Mouse (Mus musculus): ENCODE results near the gene Irf8.

The Irf8 gene

DNA sequence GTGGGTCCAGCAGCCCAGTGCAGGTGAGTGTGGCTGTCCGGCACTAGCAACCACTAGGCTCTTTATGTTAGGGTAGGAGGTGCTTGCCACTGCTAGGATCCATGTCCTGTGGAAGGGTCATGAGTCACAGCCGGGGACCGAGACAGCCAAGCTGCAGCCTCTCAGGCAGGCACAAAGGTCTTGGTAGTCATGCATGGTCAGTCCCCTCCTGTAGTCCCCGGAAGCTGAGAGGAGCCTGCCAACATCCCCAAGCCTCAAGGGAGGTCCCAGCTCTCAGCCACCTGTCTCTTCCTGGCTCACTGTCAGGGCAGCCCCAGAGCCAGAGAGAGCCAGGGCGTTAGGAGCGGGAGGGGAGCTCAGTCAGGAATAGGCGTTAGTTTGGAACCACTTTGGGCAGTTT is 11.1 kb downstream of the Irf8 start:
- DNase-seq (ENCODE audit: low read depth, low spot score), result no peak

DNA sequence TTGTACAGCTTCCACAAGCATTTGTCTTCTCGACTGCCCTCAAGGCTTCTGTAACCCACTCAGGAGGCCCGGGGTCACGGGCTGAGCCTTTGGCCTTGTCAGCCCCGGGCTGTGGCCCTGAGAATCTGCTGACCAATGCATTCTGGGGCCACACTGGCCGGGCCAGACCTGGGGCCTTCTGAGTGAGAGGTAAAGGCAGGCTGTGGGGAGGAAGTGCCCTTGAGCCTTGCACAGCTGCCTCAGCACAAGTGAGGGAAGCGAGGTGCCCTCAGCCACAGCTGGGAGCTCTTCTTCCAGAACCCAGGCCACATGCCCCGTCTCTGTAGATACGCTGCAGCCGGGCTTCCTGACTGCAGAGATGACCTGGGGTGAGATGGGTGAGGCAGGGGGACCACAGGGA is 14.5 kb downstream of the Irf8 start:
- no peak for DNase-seq (ENCODE audit: low read depth, low spot score)

DNA sequence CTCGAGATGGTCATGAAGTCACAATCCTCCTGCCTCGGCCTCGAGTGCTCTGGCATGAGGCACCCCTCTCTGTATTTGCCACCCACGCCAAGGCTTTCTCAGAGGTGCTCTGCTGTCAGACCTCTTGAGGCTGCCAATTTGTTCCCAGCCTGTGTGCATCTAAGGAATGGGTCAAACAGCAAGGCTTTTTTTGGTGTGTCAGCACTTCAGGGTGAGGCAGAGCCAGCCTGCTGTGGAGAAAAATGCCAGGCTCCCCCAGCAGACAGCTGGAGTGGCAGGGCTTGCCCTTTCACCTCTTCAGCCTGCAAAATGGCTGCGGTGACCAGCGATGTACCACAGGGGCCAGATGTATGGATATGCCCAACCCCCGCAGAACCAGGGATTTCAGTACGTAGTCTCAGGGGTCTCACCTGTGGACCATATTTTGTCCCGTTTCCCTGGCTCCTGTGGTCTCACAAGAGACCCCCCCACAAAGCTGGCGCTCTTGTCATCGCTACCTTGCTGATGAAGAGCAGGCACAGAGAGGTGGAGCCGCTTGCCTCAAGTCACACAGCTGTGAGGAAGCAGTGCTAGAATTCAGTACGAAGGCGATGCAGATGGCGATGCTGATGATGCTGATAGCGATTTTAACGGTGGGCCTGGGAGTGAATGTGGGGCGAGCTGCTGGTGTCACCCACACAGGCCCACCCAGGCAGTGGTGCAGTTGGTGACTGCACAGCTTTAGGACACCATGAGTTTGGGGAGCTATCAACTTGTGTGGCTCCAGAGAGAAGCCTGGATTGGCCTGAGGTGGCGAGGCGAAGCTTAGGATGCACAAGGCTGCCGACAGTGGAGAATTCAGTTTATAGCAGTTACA is 15.3 kb downstream of the Irf8 start:
- no peak for DNase-seq (ENCODE audit: low read depth, low spot score)

DNA sequence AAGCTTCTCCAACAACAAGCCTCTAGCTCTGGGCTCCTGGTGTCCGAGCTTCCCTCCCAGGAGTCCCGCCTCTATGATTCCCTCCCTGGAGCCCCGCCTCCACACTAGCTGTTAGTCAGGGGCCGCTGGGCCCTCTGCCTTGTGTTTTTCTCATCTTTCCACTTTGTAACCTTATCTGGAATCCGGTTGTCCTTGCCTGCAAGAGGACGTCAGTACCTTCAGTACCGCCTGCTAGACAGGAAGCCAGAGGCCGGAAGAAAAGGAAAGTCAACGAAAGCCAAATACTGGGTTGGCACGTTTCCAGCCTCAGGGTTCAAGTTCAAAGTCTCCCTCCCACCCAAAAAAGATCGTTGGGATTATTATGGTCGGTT is 15.9 kb downstream of the Irf8 start:
- DNase-seq (ENCODE audit: low read depth, low spot score), result peak; percentile 37

DNA sequence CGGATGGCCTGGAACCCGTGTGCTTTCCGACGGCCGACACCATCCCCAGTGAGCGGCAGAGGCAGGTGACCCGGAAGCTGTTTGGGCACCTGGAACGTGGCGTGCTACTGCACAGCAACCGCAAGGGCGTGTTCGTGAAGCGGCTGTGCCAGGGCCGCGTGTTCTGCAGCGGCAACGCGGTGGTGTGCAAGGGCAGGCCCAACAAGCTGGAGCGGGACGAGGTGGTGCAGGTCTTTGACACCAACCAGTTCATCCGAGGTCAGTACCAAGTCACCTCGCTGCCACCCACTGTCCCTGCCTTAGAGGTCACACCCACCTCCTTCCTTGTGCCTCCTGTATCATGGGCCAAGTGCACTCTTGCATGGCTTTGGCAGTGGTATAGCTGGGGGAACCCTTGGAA is 17.3 kb downstream of the Irf8 start:
- DNase-seq (ENCODE audit: low read depth, low spot score), result peak; percentile 25

DNA sequence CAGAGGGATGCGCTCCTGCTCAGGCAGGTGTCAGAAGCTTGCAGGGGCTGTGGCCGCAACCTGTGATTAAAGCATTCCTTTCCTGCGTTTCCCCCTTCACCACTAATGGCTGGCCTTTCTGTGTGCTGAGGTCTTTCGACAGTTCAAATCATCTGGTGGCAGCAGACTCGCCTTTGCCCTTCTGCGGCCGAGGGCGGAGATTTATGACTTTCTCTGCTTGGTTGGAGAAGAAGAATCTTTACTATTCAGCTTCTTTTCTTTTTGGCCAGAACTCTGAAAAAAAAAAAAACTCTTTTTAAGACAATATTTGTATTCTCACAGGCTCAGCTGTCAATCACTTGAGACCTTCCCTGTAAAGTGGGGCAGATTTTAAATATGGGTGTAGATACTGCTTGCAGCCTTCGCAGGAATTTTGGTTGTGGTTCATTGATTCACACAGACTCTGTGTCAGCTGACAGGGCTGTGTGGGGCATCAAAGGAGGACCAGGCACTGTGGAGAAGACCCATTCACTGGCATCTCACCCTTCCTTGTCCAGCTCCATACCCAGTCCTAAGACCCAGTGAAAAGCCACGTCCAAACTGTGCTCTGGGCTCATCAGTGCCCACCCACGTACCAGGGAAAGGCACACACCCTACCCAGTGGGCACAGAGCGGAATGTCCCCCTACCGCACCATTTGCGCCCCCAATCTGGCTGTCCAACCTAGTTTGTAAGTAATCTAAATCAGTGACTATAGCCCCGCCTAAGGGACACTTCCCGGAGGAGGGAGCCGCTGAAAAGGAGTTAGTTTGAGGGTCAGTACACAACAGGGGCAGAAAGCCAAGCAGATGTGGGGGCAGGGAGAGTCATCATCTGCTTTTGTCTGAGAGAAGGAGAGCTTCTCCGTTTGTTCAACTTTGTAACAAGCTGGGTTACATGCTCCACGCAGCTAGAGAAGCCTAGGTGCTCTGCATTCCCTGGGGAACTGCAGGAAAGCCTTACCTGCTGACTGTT is 19.4 kb downstream of the Irf8 start:
- DNase-seq (ENCODE audit: low read depth, low spot score), result no peak

DNA sequence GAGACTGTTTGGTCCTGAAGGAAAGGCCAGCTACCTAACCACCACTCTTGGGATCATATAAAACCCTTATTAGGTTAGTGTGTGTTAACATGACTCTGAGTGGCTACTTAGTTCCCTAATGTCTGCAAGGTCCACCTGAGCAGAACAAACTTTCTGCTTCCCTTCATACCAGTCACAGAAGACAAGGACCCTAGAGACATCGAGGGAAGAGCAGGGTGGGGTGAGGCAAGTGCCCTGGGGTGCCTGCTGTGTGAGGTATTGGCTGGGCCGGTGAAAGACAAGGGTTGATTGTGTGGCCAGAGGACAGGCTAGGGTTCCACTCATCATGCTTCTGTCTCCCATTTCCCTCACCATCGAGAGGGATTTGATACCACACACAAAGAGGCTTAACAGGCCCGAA is 21.8 kb downstream of the Irf8 start:
- DNase-seq (ENCODE audit: low read depth, low spot score), result no peak

DNA sequence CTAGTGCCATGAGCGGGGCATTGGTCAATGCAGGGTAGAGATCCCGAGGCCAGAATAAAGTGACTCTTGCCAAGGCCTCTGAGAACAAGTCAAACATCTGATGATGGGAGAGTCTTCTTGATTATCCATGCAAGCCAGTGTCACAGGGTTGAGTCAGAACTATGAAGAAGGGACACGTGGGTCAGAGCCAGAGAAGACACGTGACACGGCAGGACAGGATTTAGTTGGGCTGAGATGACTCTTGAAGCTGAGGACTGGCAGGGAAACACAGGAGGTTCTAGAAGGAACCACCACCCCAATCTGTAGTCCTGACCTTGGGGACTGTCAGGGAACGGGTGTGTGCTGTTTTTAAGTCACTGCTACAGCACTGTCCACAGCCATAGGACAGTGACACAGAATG is 23.7 kb downstream of the Irf8 start:
- DNase-seq (ENCODE audit: low read depth, low spot score), result no peak

DNA sequence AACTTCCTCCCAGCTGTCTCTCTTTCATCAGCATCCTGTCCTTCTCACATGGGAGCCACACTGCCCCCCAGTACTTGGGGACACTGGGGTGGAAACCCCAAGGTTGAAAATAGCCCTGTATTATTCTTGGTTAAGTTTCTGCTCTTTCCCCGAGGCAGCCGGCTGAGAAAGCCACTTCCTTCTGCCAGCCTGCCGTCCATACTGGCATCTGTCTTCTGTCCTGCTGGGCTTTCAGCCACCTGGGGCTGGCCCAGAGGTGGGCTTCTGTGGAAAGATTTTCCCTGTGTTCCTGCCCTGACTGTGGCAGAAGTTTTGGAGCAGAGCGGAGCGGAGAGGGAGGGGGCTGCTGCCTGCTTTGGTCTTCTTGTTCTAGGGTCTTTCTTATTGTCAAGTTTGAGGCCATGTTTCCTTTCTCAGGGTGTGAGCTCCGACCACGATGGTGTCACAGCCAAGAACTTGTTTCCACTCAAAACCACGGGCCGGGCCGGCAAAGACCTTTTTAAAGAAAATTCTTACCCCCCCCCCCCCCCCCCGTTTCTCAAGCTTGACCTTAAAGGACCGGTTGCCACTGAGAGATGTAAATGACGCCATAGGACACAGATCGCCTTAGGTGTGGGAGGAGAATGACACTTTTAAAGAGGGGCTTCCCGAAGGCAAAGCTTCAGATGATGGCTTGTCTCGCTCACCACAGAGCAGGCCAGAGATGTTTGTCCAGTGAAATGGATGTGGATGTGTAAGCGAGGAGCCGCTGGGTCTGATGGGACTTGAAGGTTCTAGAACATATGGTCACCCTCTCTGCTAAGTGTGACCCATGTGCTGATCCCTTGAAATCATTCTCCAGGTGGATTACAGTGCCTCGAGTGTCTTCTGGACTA is 24.4 kb downstream of the Irf8 start:
- no peak for DNase-seq (ENCODE audit: low read depth, low spot score)

DNA sequence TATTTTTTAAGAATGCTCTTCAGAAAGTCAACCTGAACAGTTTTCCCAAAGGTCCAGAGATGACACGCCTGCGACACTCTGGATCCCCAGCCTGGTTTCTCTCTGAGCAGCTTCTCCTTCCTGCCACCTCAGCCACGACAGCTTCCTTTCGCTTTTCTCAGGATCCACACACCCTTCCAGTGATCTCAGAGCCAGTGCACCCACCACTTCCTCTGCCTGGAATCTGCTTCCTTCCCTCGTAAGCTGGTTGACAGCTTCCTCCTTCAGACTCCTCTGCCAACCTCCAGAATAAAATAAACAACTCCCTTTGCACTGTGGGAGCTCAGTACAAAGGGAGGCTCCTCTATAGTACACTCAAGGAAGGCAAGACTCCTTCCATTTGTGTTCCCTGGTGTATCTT is 27.1 kb downstream of the Irf8 start:
- no peak for DNase-seq (ENCODE audit: low read depth, low spot score)

DNA sequence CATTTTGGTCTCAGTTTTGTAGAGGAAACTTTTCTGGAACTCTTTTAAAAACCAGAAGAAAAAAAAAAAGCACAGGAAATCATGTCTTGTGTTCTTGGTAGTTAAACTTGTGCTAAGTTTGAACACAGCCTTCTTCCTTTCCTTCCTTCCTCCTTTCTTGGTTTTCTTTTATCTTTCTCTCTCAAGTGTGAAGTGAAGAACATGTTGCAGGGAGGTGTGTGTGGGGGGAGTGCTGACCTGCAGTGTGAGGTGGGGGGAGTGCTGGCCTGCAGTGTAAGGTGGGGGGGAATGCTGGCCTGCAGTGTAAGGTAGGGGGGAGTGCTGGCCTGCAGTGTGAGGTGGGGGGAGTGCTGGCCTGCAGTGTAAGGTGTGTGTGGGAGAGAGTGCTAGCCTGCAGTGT is 28.5 kb downstream of the Irf8 start:
- no peak for DNase-seq (ENCODE audit: low read depth, low spot score)

DNA sequence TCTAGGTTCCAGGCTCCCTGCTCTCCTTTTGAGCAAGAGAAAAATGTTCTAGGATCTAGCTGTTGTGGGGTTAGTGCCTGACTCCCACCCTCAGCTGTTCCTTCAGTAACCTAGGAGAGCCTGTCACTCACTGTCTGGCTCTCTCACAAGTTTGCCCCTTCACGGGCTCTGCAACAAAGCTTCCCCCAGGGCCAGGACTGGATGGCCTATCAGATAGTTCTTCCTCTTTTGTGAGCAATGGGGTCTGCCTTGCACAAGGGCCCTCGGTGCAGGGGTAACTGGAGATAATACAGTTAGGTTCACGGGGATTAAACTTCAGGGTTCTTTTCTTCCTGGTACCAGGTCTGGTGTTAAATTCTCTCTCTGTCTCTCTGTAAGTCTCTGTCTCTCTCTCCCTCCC is 30.5 kb downstream of the Irf8 start:
- no peak for DNase-seq (ENCODE audit: low read depth, low spot score)

DNA sequence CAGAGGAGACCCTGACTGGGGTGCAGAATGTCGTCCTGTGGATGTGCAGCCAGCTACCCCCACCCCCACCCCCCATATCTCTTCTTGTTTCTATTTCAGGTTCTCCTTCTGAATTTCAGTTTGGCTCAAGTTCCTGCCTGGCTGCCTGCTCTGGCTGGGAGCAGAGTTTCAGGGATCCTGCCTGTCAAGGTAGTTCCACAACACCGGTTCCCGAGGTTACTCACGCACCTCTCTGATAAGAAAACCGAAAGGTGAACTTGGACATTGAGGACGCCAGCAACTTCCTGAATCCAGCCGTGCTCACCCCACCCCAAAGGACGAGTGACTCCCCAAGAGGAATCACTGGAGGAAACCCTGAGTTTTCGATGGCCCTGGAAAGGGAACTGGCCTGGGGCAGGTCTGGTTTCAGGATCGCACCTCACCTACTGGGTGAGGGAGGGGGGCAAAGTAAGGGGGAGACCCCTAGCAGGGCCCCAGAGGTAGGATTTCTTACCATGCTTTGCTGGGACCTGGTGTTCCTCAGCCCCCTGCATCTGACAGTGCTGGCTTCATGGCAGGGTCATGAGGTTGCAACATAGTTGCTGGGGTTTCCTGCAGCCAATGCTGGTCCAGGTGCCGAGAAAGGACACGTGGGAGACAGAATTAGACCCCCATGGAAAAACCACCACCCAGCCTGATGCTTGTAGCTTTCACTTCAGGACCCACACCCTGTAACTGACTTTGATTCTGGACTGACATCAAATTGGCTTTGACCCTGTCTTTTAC is 32.5 kb downstream of the Irf8 start:
- no peak for DNase-seq (ENCODE audit: low read depth, low spot score)

DNA sequence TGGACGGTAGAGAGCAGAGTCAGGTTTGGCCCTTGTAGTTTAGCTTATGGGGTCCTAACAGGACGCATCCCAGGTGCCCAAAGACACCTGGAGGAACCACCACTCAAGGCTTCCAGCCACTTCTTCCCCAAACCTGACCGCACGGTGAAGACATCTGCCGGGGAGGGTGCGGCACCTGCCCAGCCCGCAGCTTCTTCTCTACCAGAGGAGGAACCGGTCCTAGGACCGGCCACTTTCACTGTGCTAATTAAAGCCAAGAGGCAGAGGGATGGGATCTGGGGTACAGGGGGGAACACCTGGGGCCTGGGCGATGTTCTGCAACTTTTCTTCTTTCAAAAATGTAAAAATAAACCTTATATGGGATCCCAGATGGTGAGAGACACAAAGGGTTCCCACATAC is 41.0 kb downstream of the Irf8 start:
- no peak for DNase-seq (ENCODE audit: low read depth, low spot score)

DNA sequence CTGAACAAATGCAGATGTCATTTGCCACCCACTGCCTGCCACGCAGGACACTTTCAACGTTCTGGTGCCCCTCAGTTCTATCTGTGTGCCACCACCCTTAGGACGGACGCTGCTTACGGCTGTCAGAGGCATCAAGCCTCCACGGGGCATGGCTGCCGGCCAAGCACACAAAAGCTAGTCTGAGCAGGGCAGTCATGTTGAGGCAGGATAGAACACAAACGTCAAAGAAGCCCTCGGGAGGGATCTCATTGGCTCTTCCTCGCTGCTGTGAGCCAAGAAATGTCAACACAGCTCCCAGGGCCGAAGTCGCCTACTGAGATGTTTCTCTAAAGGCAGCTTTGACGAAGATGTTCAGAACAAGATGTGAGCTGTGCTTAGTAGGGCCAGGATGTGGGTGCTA is 41.6 kb downstream of the Irf8 start:
- no peak for DNase-seq (ENCODE audit: low read depth, low spot score)

DNA sequence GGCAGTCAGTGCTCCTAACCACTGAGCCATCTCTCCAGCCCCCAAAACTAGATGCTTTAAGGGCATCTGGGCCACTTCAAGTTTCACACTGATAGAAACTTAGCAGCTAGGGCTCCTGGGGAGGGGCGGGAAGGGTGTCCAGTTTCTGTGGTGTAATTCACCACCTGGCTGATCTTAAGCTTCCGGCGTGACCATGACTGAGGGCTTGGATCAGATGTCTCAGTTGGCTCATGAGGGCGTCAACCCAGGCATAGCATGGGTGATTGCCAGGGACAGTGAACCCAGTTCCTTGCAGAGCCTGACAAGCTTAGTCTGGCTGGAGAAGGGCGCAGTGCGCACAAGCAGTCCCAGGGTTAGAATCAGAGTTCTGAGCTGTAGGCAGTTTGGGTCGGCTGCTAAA is 42.9 kb downstream of the Irf8 start:
- no peak for DNase-seq (ENCODE audit: low read depth, low spot score)

DNA sequence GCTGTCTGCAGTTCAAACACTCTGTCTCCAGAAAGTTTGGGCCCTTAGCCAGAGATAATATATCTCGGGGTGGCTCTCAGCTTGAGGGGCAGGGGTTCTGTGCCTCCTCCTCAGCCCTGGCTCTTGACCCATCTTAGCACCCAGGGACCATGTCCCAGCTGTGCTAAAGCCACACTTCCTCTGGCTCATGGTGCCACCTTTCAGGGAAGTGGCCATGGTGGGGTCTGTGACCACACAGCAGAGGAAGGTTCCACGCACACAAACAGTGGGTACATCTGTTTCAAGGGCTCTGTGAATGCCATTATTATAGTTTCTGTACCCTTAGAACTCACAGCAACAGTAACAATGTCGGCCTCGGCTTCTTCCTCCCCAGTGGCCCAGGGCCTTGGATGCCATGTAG is 47.6 kb downstream of the Irf8 start:
- DNase-seq (ENCODE audit: low read depth, low spot score), result no peak

DNA sequence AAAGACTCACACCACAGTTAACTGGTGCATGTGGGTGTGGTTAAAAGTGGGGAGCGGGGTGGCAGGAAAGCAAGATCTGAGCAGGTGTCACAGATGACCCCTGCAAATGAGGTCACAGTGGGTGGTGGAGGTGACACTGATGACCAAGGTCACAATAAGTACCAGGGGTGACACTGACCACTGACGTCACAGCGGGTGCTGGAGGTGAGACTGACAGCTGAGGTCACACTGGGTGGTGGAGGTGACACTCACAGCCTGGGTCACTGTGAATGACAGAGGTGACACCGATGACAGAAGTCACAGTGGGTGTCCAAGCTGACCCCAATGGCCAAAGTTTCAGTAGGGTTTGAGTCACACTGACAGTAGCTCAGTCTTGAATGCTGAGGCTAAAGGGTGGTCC is 50.6 kb downstream of the Irf8 start:
- DNase-seq (ENCODE audit: low read depth, low spot score), result no peak

DNA sequence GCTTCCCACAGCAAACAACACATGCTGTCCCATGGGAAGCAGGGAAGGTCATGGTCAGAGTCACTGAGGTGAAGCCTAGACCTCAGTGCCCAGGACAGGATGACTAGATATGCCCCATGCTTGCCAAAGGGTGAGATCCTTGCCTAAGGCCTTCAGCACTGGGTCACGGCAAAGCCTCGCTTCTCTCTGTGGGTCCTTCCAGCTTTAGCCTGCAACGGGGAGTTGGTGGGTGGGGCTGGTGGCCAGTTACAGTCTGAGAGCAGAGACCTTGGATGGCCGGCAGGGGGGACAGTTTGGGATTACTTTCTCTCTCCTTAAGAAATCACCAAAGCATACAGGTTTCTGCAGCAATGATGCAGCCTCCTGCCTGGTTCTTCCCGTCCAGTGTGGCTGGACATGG is 51.5 kb downstream of the Irf8 start:
- no peak for DNase-seq (ENCODE audit: low read depth, low spot score)

DNA sequence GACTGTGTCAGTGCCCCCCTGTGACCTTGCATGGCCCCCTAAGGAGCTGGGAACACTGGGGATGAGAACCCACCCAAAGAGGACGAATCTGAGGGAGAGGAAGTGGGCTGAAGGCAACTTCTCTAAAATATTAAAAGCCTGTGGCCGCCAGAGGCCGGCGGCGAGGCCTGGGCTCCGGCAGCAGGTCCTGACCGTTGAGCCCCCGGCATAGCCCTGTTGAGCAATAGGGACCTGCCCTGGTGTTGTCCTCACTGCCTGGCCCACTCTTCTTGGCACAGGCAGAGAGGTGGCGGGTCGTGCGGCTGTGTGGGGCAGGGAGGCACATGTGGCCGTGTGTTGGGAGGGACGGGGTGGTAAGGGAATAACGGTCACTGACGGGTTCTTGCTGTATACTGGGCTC is 56.6 kb downstream of the Irf8 start:
- no peak for DNase-seq (ENCODE audit: low read depth, low spot score)

Data from ZHBTc4 (cell line).